9 mouse cellular contexts compared by ENCODE assay signal in genomic region chr3:37468170-37468569, GRCm38 (mm10). TPM values are rescaled to one million over a fixed set of nuclear protein-coding genes. Genes with fewer than 3 reads are reported as not detected.
A peak's percentile ranks its signal among the peaks of the same experiment; 100 is the strongest.
DNase-seq lines count a peak whose midpoint lies in the region; ATAC-seq and TF ChIP-seq lines count a peak whose summit lies in the region.
"Had no signal": no experiment of that assay in that cellular context is flagged by ENCODE, and none has a peak within 500 bp of the region (broad histone marks: within the 10 kb centered on the region; RNA-seq: fewer than 3 reads in every experiment).

No protein-coding gene starts in this region.

- 90% methylated on average over 2 of the region's 2 CpGs for WGBS in kidney, postnatal 0 days
- WGBS in liver, postnatal 0 days (ENCODE audit: insufficient replicate concordance) = 76% methylated on average over 2 of the region's 2 CpGs

- H3K9me3 ChIP-seq in kidney, postnatal 0 days (replicated peaks; ENCODE audit: low read length) = no peaks in the 10 kb centered on the region
- H3K9me3 ChIP-seq in E14TG2a.4 (ENCODE audit: low read length) = no peaks in the 10 kb centered on the region
- H3K9me3 ChIP-seq in liver, postnatal 0 days (ENCODE audit: low read length) = no peaks in the 10 kb centered on the region
- H3K9me3 ChIP-seq: heart, embryonic 13.5 days had no signal

- H3K9ac ChIP-seq in kidney, postnatal 0 days (ENCODE audit: low read depth, low read length) = no peak overlapping the region
- no peak overlapping the region for H3K9ac ChIP-seq in liver, postnatal 0 days (replicated peaks)
- H3K9ac ChIP-seq: heart, embryonic 13.5 days had no signal

- ATAC-seq in kidney, postnatal 0 days (replicated peaks; ENCODE audit: low FRiP score, low read depth) = no peak
- ATAC-seq in liver, postnatal 0 days = no peak

- no peak overlapping the region for H3K4me2 ChIP-seq in kidney, postnatal 0 days (ENCODE audit: low read length)
- H3K4me2 ChIP-seq in liver, postnatal 0 days (ENCODE audit: low read depth, low read length) = no peak overlapping the region
- H3K4me2 ChIP-seq: heart, embryonic 13.5 days had no signal

- no peak overlapping the region for H3K4me3 ChIP-seq in kidney, postnatal 0 days (replicated peaks; ENCODE audit: low read depth, low read length)
- H3K4me3 ChIP-seq in E14TG2a.4 (replicated peaks; ENCODE audit: low read length) = no peak overlapping the region
- H3K4me3 ChIP-seq in liver, postnatal 0 days (ENCODE audit: low read depth, low read length) = no peak overlapping the region
- H3K4me3 ChIP-seq: heart, embryonic 13.5 days had no signal

- no peaks in the 10 kb centered on the region for H3K36me3 ChIP-seq in kidney, postnatal 0 days (ENCODE audit: insufficient read depth, low read length)
- peaks cover 32% of the 10 kb centered on the region for H3K36me3 ChIP-seq in E14TG2a.4 (ENCODE audit: insufficient read depth, low read length)
- peaks cover 3% of the 10 kb centered on the region for H3K36me3 ChIP-seq in liver, postnatal 0 days (replicated peaks; ENCODE audit: insufficient read depth, low read length)

- peak; percentile 82 for TF ChIP-seq CTCF in kidney, postnatal 0 days (IDR thresholded peaks at IDR 0.05; ENCODE audit: low read depth)
- peak; percentile 19 for TF ChIP-seq CTCF in E14TG2a.4 (conservative IDR thresholded peaks at IDR 0.05; ENCODE audit: low read length)
- TF ChIP-seq CTCF in liver, postnatal 0 days (IDR thresholded peaks at IDR 0.05; ENCODE audit: low read depth) = peak; percentile 78

- H3K4me1 ChIP-seq in kidney, postnatal 0 days (replicated peaks; ENCODE audit: insufficient read depth, low read length) = no peaks in the 10 kb centered on the region
- no peaks in the 10 kb centered on the region for H3K4me1 ChIP-seq in E14TG2a.4 (replicated peaks; ENCODE audit: low read depth, low read length)
- H3K4me1 ChIP-seq in liver, postnatal 0 days (ENCODE audit: insufficient read depth) = no peaks in the 10 kb centered on the region
- H3K4me1 ChIP-seq: heart, embryonic 13.5 days had no signal

- DNase-seq in kidney, postnatal 0 days (ENCODE audit: low spot score) = peak; percentile 75
- no peak for DNase-seq in kidney, adult 8-10 months
- peak; percentile 44 for DNase-seq in adipocyte (ENCODE audit: low spot score)
- no peak for DNase-seq in liver, postnatal 0 days
- no peak for DNase-seq in spleen, postnatal 14 days (ENCODE audit: low spot score in 2 of 2)
- no peak for DNase-seq in cerebellum, adult 8-10 months
- DNase-seq: right cerebral cortex, postnatal 25 days had no signal

- H3K27me3 ChIP-seq in kidney, postnatal 0 days (ENCODE audit: insufficient read depth, low read length) = no peaks in the 10 kb centered on the region
- no peaks in the 10 kb centered on the region for H3K27me3 ChIP-seq in E14TG2a.4 (ENCODE audit: insufficient read depth, low read length)
- H3K27me3 ChIP-seq in liver, postnatal 0 days (ENCODE audit: insufficient read depth, low read length) = no peaks in the 10 kb centered on the region
- H3K27me3 ChIP-seq: heart, embryonic 13.5 days had no signal

- H3K27ac ChIP-seq in kidney, postnatal 0 days = no peak overlapping the region
- no peak overlapping the region for H3K27ac ChIP-seq in liver, postnatal 0 days (ENCODE audit: low read depth)
- H3K27ac ChIP-seq: heart, embryonic 13.5 days had no signal

- no peak for TF ChIP-seq EP300 in liver, postnatal 0 days (IDR thresholded peaks at IDR 0.05; ENCODE audit: low read depth)

RNA-seq across cellular contexts. Expression of gene Nudt6, which starts 48.2 kb away (rescaled TPM):
- 13.3 and 18.2 TPM in 2 replicates for polyA plus RNA-seq in kidney, postnatal 0 days (2015; fragmentation: Nextera tagmentation; extraction: Ambion mirVana)
- polyA plus RNA-seq in liver, postnatal 0 days (2015; fragmentation: Nextera tagmentation; extraction: Ambion mirVana) = 11.2 and 11.4 TPM in 2 replicates

RNA-seq across cellular contexts. Expression of gene Spata5, which starts 48.5 kb away (rescaled TPM):
- polyA plus RNA-seq in kidney, postnatal 0 days (2015; fragmentation: Nextera tagmentation; extraction: Ambion mirVana) = 39.5 and 44.8 TPM in 2 replicates
- 10.1 and 13.8 TPM in 2 replicates for polyA plus RNA-seq in liver, postnatal 0 days (2015; fragmentation: Nextera tagmentation; extraction: Ambion mirVana)

Comparison
In these comparisons a context has a peak if more than half of its experiments do, and no peak if none do; other contexts are left out.
1. DNase-seq: peak in kidney, postnatal 0 days (single experiment) and adipocyte (single experiment); none in kidney, adult 8-10 months (0 of 2), liver, postnatal 0 days (single experiment), spleen, postnatal 14 days (0 of 2) and cerebellum, adult 8-10 months (single experiment).
2. CTCF ChIP-seq: peak in every context shown above with its lines; median percentile 82 in kidney, postnatal 0 days; 78 in liver, postnatal 0 days; 19 in E14TG2a.4.